Mouse (Mus musculus) MEL (cell line): ENCODE measurements around the gene Ctnnd2. TPM values are rescaled to one million over a fixed set of nuclear protein-coding genes. Genes with fewer than 3 reads are reported as not detected.

Experiments
- DNase-seq: peaks from one replicate; pipeline ENCODE4 v3.0.0; 2011; ENCODE audit warnings: low read depth, low spot score
- H3K27ac ChIP-seq: 2 replicates; pipeline ENCODE4 v1.5.1; 2012; ENCODE audit warnings: low read depth, mild to moderate bottlenecking, control low read depth, low read length, moderate library complexity; ENCODE audit not compliant: control insufficient read depth
- H3K27me3 ChIP-seq, 2 experiments: fragments of 150-350 bp in 1 of 2; sonication (generic) in 1 of 2; 2 replicates each; pipeline ENCODE4 v1.6.1; 2012; ENCODE audit warnings: low read length in 2 of 2, mild to moderate bottlenecking in 2 of 2, improper control_type of control experiment in 1 of 2, moderate library complexity in 1 of 2; ENCODE audit not compliant: insufficient read depth in 2 of 2, control insufficient read depth in 1 of 2
- H3K36me3 ChIP-seq, 2 experiments: 2 replicates each; pipeline ENCODE4 v1.6.1; 2012 to 2014; ENCODE audit warnings: low read length in 2 of 2, improper control_type of control experiment in 1 of 2, inconsistent platforms in 1 of 2, mild to moderate bottlenecking in 1 of 2; ENCODE audit not compliant: insufficient read depth in 2 of 2, control insufficient read depth in 1 of 2
- H3K4me1 ChIP-seq, 2 experiments: fragments of 150-350 bp in 1 of 2; sonication (generic) in 1 of 2; 2 replicates each; pipeline ENCODE4 v1.6.1; 2012; ENCODE audit warnings: low read length in 2 of 2, improper control_type of control experiment in 1 of 2, mild to moderate bottlenecking in 1 of 2; ENCODE audit not compliant: insufficient read depth in 2 of 2, control insufficient read depth in 1 of 2
- H3K4me3 ChIP-seq, 2 experiments: fragments of 150-350 bp in 1 of 2; sonication (generic) in 1 of 2; 2 replicates each; pipeline ENCODE4 v1.5.1; 2012; ENCODE audit warnings: low read depth in 2 of 2, low read length in 2 of 2, mild to moderate bottlenecking in 2 of 2, moderate library complexity in 2 of 2, control low read depth in 1 of 2, improper control_type of control experiment in 1 of 2; ENCODE audit not compliant: control insufficient read depth in 1 of 2, insufficient read depth in 1 of 2
- H3K79me2 ChIP-seq: 2 replicates; pipeline ENCODE4 v1.6.1; 2012; ENCODE audit warnings: mild to moderate bottlenecking, low read length, moderate library complexity; ENCODE audit not compliant: control insufficient read depth, poor library complexity, insufficient read depth
- H3K9ac ChIP-seq: 2 replicates; pipeline ENCODE4 v1.6.1; 2012; ENCODE audit warnings: low read depth, mild to moderate bottlenecking, control low read depth, low read length, moderate library complexity; ENCODE audit not compliant: control insufficient read depth, poor library complexity, severe bottlenecking
- H3K9me3 ChIP-seq: fragments of 150-350 bp; sonication (generic); replicated peaks from 2 replicates; pipeline ENCODE4 v1.6.1; 2012; ENCODE audit warnings: mild to moderate bottlenecking, low read length, improper control_type of control experiment, moderate library complexity; ENCODE audit not compliant: insufficient read depth
- BHLHE40 ChIP-seq: IDR thresholded peaks from 2 replicates; pipeline ENCODE4 v1.6.1; 2012; ENCODE audit warnings: low read depth, mild to moderate bottlenecking, inconsistent platforms, low read length, improper control_type of control experiment, borderline replicate concordance
- CTCF ChIP-seq, 3 experiments: IDR thresholded peaks in 2 of 3; conservative IDR thresholded peaks in 1 of 3; 2 replicates each; pipeline ENCODE4 v1.5.1; 2011 to 2012; ENCODE audit warnings: low read length in 3 of 3, low read depth in 2 of 3, mild to moderate bottlenecking in 2 of 3, improper control_type of control experiment in 1 of 3, inconsistent platforms in 1 of 3, mixed read lengths in 1 of 3, moderate library complexity in 1 of 3; ENCODE audit not compliant: control insufficient read depth in 1 of 3, insufficient read depth in 1 of 3, poor library complexity in 1 of 3, severe bottlenecking in 1 of 3
- E2F4 ChIP-seq: IDR thresholded peaks from 2 replicates; pipeline ENCODE4 v1.6.1; 2011; ENCODE audit warnings: low read depth, low read length, improper control_type of control experiment, borderline replicate concordance
- ELF1 ChIP-seq: IDR thresholded peaks from 2 replicates; pipeline ENCODE4 v1.6.1; 2014; ENCODE audit warnings: low read depth, mild to moderate bottlenecking, inconsistent platforms, low read length, improper control_type of control experiment, moderate library complexity
- JUND ChIP-seq: IDR thresholded peaks from 2 replicates; pipeline ENCODE4 v1.6.1; 2011; ENCODE audit warnings: low read depth, mild to moderate bottlenecking, improper control_type of control experiment, low read length
- KAT2A ChIP-seq: conservative IDR thresholded peaks from 2 replicates; pipeline ENCODE4 v1.6.1; 2012; ENCODE audit warnings: low read depth, low read length, improper control_type of control experiment, inconsistent platforms
- MAFK ChIP-seq: IDR thresholded peaks from 2 replicates; pipeline ENCODE4 v1.6.1; 2011; ENCODE audit warnings: low read depth, mild to moderate bottlenecking, low read length, improper control_type of control experiment, borderline replicate concordance
- MAX ChIP-seq: IDR thresholded peaks from 2 replicates; pipeline ENCODE4 v1.6.1; 2011; ENCODE audit warnings: low read length, improper control_type of control experiment
- MEF2A ChIP-seq: IDR thresholded peaks from 2 replicates; pipeline ENCODE4 v1.6.1; 2014; ENCODE audit warnings: low read depth, mild to moderate bottlenecking, inconsistent platforms, low read length, improper control_type of control experiment; ENCODE audit not compliant: poor library complexity, insufficient replicate concordance, severe bottlenecking; ENCODE audit errors: extremely low read depth
- MXI1 ChIP-seq: IDR thresholded peaks from 2 replicates; pipeline ENCODE4 v1.6.1; 2011; ENCODE audit warnings: mild to moderate bottlenecking, low read depth, low read length, improper control_type of control experiment
- MYB ChIP-seq: IDR thresholded peaks from 2 replicates; pipeline ENCODE4 v1.6.1; 2011; ENCODE audit warnings: mild to moderate bottlenecking, low read depth, low read length, improper control_type of control experiment
- MYC ChIP-seq: IDR thresholded peaks from 2 replicates; pipeline ENCODE4 v1.6.1; 2011; ENCODE audit warnings: low read depth, mild to moderate bottlenecking, low read length, improper control_type of control experiment, moderate library complexity
- NELFE ChIP-seq: IDR thresholded peaks from 2 replicates; pipeline ENCODE4 v1.6.1; 2011; ENCODE audit warnings: low read depth, low read length, improper control_type of control experiment
- NRF1 ChIP-seq: IDR thresholded peaks from 2 replicates; pipeline ENCODE4 v1.6.1; 2014; ENCODE audit warnings: low read depth, mild to moderate bottlenecking, inconsistent platforms, low read length, improper control_type of control experiment, moderate library complexity; ENCODE audit not compliant: poor library complexity, insufficient read depth, severe bottlenecking
- POLR2A ChIP-seq, 2 experiments: IDR thresholded peaks; 2 replicates each; pipeline ENCODE4 v1.6.1; 2011 to 2012; ENCODE audit warnings: low read length in 2 of 2, mild to moderate bottlenecking in 2 of 2, control low read depth in 1 of 2, improper control_type of control experiment in 1 of 2, low read depth in 1 of 2, moderate library complexity in 1 of 2; ENCODE audit not compliant: control insufficient read depth in 1 of 2, insufficient read depth in 1 of 2, poor library complexity in 1 of 2
- POLR2AphosphoS5 ChIP-seq: IDR thresholded peaks from 2 replicates; pipeline ENCODE4 v1.6.1; 2012; ENCODE audit warnings: low read depth, borderline replicate concordance, mild to moderate bottlenecking, inconsistent platforms, low read length, moderate library complexity, mixed read lengths
- RAD21 ChIP-seq: IDR thresholded peaks from 2 replicates; pipeline ENCODE4 v1.6.1; 2011; ENCODE audit warnings: mild to moderate bottlenecking, low read depth, low read length, improper control_type of control experiment
- RCOR1 ChIP-seq: IDR thresholded peaks from 2 replicates; pipeline ENCODE4 v1.6.1; 2012; ENCODE audit warnings: low read depth, mild to moderate bottlenecking, inconsistent platforms, low read length, improper control_type of control experiment
- SIN3A ChIP-seq: IDR thresholded peaks from 2 replicates; pipeline ENCODE4 v1.6.1; 2012; ENCODE audit warnings: low read length, improper control_type of control experiment, inconsistent platforms
- SMC3 ChIP-seq: IDR thresholded peaks from 2 replicates; pipeline ENCODE4 v1.6.1; 2011; ENCODE audit warnings: low read depth, low read length, improper control_type of control experiment
- TAL1 ChIP-seq: IDR thresholded peaks from 2 replicates; pipeline ENCODE4 v1.6.1; 2012; ENCODE audit warnings: mild to moderate bottlenecking, inconsistent platforms, low read length, moderate library complexity, mixed read lengths
- TBP ChIP-seq: IDR thresholded peaks from 2 replicates; pipeline ENCODE4 v1.8.0; 2011; ENCODE audit warnings: low read depth, low read length, improper control_type of control experiment
- TCF12 ChIP-seq: IDR thresholded peaks from 2 replicates; pipeline ENCODE4 v1.6.1; 2014; ENCODE audit warnings: low read depth, mild to moderate bottlenecking, inconsistent platforms, low read length, improper control_type of control experiment, moderate library complexity
- USF2 ChIP-seq, 2 experiments: IDR thresholded peaks; 2 replicates each; pipeline ENCODE4 v1.6.1; 2011 to 2012; ENCODE audit warnings: improper control_type of control experiment in 2 of 2, low read length in 2 of 2, borderline replicate concordance in 1 of 2, inconsistent platforms in 1 of 2, low read depth in 1 of 2, mild to moderate bottlenecking in 1 of 2; ENCODE audit not compliant: insufficient read depth in 1 of 2
- ZC3H11A ChIP-seq: IDR thresholded peaks from 2 replicates; pipeline ENCODE4 v1.6.1; 2012; ENCODE audit warnings: low read depth, mild to moderate bottlenecking, inconsistent platforms, low read length, improper control_type of control experiment
- ZMIZ1 ChIP-seq: IDR thresholded peaks from 2 replicates; pipeline ENCODE4 v1.6.1; 2012; ENCODE audit warnings: low read depth, mild to moderate bottlenecking, inconsistent platforms, low read length, improper control_type of control experiment, moderate library complexity
- polyA plus RNA-seq, 2 experiments: library from polyadenylated mRNA; stranded (reverse) in 1 of 2; unstranded in 1 of 2; fragments of >175 nt in 1 of 2; fragments of >200 nt in 1 of 2; gene quantifications; 2 replicates each; pipeline versions ENCODE4 v1.2.1 to v1.2.4; 2012; ENCODE audit warnings: low replicate concordance in 2 of 2, low read depth in 1 of 2; ENCODE audit not compliant: insufficient read length in 2 of 2, insufficient read depth in 1 of 2, missing spikeins in 1 of 2
- total RNA-seq: library from RNA; depleted of rRNA; stranded (reverse); fragments of 300-350 nt; gene quantifications from 2 replicates; pipeline ENCODE4 v1.2.3, GENCODE M21; 2012

Gene Ctnnd2
- total and polyA plus RNA-seq, 3 experiments: 0.03 TPM; not detected in 2

- no peak for TF ChIP-seq NRF1
- TF ChIP-seq CTCF (IDR thresholded peaks at IDR 0.05 in 2 of 3, conservative IDR thresholded peaks at IDR 0.05 in 1 of 3; ENCODE audit: control insufficient read depth in 1 of 3, insufficient read depth in 1 of 3, low read depth in 2 of 3, low read length in 3 of 3, poor library complexity in 1 of 3, severe bottlenecking in 1 of 3): no peak
- no peak for TF ChIP-seq TBP
- TF ChIP-seq SMC3: no peak
- TF ChIP-seq ZC3H11A: no peak
- TF ChIP-seq USF2 (IDR thresholded peaks at IDR 0.05; ENCODE audit: borderline replicate concordance in 1 of 2, insufficient read depth in 1 of 2, low read depth in 1 of 2, low read length in 2 of 2): no peak
- TF ChIP-seq POLR2A (IDR thresholded peaks at IDR 0.05; ENCODE audit: control insufficient read depth in 1 of 2, insufficient read depth in 1 of 2, low read depth in 1 of 2, low read length in 2 of 2, poor library complexity in 1 of 2): no peak
- TF ChIP-seq NELFE: no peak
- TF ChIP-seq E2F4: no peak
- TF ChIP-seq ZMIZ1: no peak
- no peak for TF ChIP-seq TCF12
- TF ChIP-seq RAD21: no peak
- no peak for TF ChIP-seq MAX
- no peak for DNase-seq
- Histone ChIP-seq H3K4me3 (no peak overlapping the region), H3K9ac (no peak overlapping the region), H3K4me1 (no peaks in the 10 kb centered on the region), H3K79me2 (no peaks in the 10 kb centered on the region), H3K36me3 (no peaks in the 10 kb centered on the region), H3K27ac (no peak overlapping the region), H3K27me3 (no peaks in the 10 kb centered on the region), H3K9me3 (no peaks in the 10 kb centered on the region)
These were observed 773.5 kb downstream of the Ctnnd2 start for GRCm38 (mm10) chr15:30945863-30946262.

- Histone ChIP-seq H3K4me1 (no peaks in the 10 kb centered on the region), H3K79me2 (no peaks in the 10 kb centered on the region), H3K9ac (no peak overlapping the region), H3K27ac (no peak overlapping the region), H3K36me3 (no peaks in the 10 kb centered on the region), H3K27me3 (no peaks in the 10 kb centered on the region), H3K9me3 (no peaks in the 10 kb centered on the region), H3K4me3 (no peak overlapping the region)
- no peak for TF ChIP-seq TAL1
- no peak for TF ChIP-seq ELF1
- TF ChIP-seq BHLHE40: no peak
- TF ChIP-seq JUND: no peak
- no peak for TF ChIP-seq CTCF (IDR thresholded peaks at IDR 0.05 in 2 of 3, conservative IDR thresholded peaks at IDR 0.05 in 1 of 3; ENCODE audit: control insufficient read depth in 1 of 3, insufficient read depth in 1 of 3, low read depth in 2 of 3, low read length in 3 of 3, poor library complexity in 1 of 3, severe bottlenecking in 1 of 3)
- TF ChIP-seq RCOR1: no peak
- no peak for TF ChIP-seq MYB
- no peak for TF ChIP-seq NELFE
- TF ChIP-seq MXI1: no peak
- no peak for TF ChIP-seq MEF2A
- no peak for TF ChIP-seq POLR2AphosphoS5
- no peak for TF ChIP-seq SIN3A
- no peak for TF ChIP-seq RAD21
- no peak for TF ChIP-seq KAT2A
- no peak for TF ChIP-seq MYC
- TF ChIP-seq MAFK: no peak
- DNase-seq: no peak
These were observed 786.1 kb downstream of the Ctnnd2 start for GRCm38 (mm10) chr15:30958513-30958912.
